Mouse (Mus musculus): ENCODE results near the gene Fmnl1. TPM values are rescaled to one million over a fixed set of nuclear protein-coding genes. Genes with fewer than 3 reads are reported as not detected.

Gene Fmnl1
- polyA plus RNA-seq, 1 experiment from 2014 or later: 2.4 TPM

GRCm38 (mm10) chr11:103180426-103180825 lies 9.5 kb downstream of the Fmnl1 start:
- H3K36me3 ChIP-seq (ENCODE audit: insufficient read depth, low read length): no peaks in the 10 kb centered on the region
- H3K4me3 ChIP-seq (ENCODE audit: low read length): no peak overlapping the region
- WGBS: 50% methylated on average over 1 of the region's 1 CpGs
- H3K4me2 ChIP-seq (replicated peaks; ENCODE audit: low read depth, low read length): no peak overlapping the region
- no peak for ATAC-seq (ENCODE audit: low FRiP score, low TSS enrichment)
- no peak overlapping the region for H3K27ac ChIP-seq (ENCODE audit: low read length)
- no peak overlapping the region for H3K9ac ChIP-seq (replicated peaks; ENCODE audit: low read length)
- H3K9me3 ChIP-seq (ENCODE audit: low read length): no peaks in the 10 kb centered on the region
- H3K4me1 ChIP-seq (ENCODE audit: insufficient read depth, low read length): peaks cover 6% of the 10 kb centered on the region; the same call in 1 of the 2 replicates
- no peaks in the 10 kb centered on the region for H3K27me3 ChIP-seq (ENCODE audit: insufficient read depth, low read length)

GRCm38 (mm10) chr11:103181349-103181748 lies 10.4 kb downstream of the Fmnl1 start:
- Histone ChIP-seq H3K27ac (ENCODE audit: low read length) (no peak overlapping the region), H3K9ac (replicated peaks; ENCODE audit: low read length) (no peak overlapping the region), H3K4me2 (replicated peaks; ENCODE audit: low read depth, low read length) (no peak overlapping the region), H3K9me3 (ENCODE audit: low read length) (no peaks in the 10 kb centered on the region), H3K4me3 (ENCODE audit: low read length) (no peak overlapping the region), H3K4me1 (ENCODE audit: insufficient read depth, low read length) (no peaks in the 10 kb centered on the region), H3K36me3 (ENCODE audit: insufficient read depth, low read length) (no peaks in the 10 kb centered on the region), H3K27me3 (ENCODE audit: insufficient read depth, low read length) (no peaks in the 10 kb centered on the region)
- WGBS: 71% methylated on average over 9 of the region's 9 CpGs
- ATAC-seq (ENCODE audit: low FRiP score, low TSS enrichment): no peak

GRCm38 (mm10) chr11:103181911-103182310 lies 11.0 kb downstream of the Fmnl1 start:
- Histone ChIP-seq H3K4me2 (replicated peaks; ENCODE audit: low read depth, low read length) (no peak overlapping the region), H3K4me1 (ENCODE audit: insufficient read depth, low read length) (no peaks in the 10 kb centered on the region), H3K9ac (replicated peaks; ENCODE audit: low read length) (no peak overlapping the region), H3K27me3 (ENCODE audit: insufficient read depth, low read length) (no peaks in the 10 kb centered on the region), H3K27ac (ENCODE audit: low read length) (no peak overlapping the region), H3K9me3 (ENCODE audit: low read length) (no peaks in the 10 kb centered on the region), H3K36me3 (ENCODE audit: insufficient read depth, low read length) (no peaks in the 10 kb centered on the region), H3K4me3 (ENCODE audit: low read length) (no peak overlapping the region)
- WGBS: 70% methylated on average over 3 of the region's 3 CpGs
- ATAC-seq (ENCODE audit: low FRiP score, low TSS enrichment): peak; percentile 54

- H3K4me2 ChIP-seq (replicated peaks; ENCODE audit: low read depth, low read length): no peak overlapping the region
- no peaks in the 10 kb centered on the region for H3K9me3 ChIP-seq (ENCODE audit: low read length)
- no peaks in the 10 kb centered on the region for H3K4me1 ChIP-seq (ENCODE audit: insufficient read depth, low read length)
- no peaks in the 10 kb centered on the region for H3K27me3 ChIP-seq (ENCODE audit: insufficient read depth, low read length)
- no peak overlapping the region for H3K27ac ChIP-seq (ENCODE audit: low read length)
- no peak overlapping the region for H3K9ac ChIP-seq (replicated peaks; ENCODE audit: low read length)
- H3K4me3 ChIP-seq (ENCODE audit: low read length): no peak overlapping the region
- H3K36me3 ChIP-seq (ENCODE audit: insufficient read depth, low read length): no peaks in the 10 kb centered on the region
- ATAC-seq (ENCODE audit: low FRiP score, low TSS enrichment): no peak
- 40% methylated on average over 2 of the region's 2 CpGs for WGBS
Measured at GRCm38 (mm10) chr11:103184891-103185290, 14.0 kb downstream of the Fmnl1 start.

- 15% methylated on average over 28 of the region's 28 CpGs for WGBS
- Histone ChIP-seq H3K27ac (ENCODE audit: low read length) (no peak overlapping the region), H3K36me3 (ENCODE audit: insufficient read depth, low read length) (no peaks in the 10 kb centered on the region), H3K9me3 (ENCODE audit: low read length) (no peaks in the 10 kb centered on the region), H3K27me3 (ENCODE audit: insufficient read depth, low read length) (peaks cover 71% of the 10 kb centered on the region), H3K4me3 (ENCODE audit: low read length) (peak overlapping the region; percentile 38), H3K4me2 (replicated peaks; ENCODE audit: low read depth, low read length) (peak overlapping the region; percentile 56), H3K9ac (replicated peaks; ENCODE audit: low read length) (peak overlapping the region; percentile 36; the same call in 1 of the 2 replicates), H3K4me1 (ENCODE audit: insufficient read depth, low read length) (peaks cover 14% of the 10 kb centered on the region)
- ATAC-seq (ENCODE audit: low FRiP score, low TSS enrichment): no peak
Measured at GRCm38 (mm10) chr11:103192230-103192955, 21.5 kb downstream of the Fmnl1 start.

GRCm38 (mm10) chr11:103192956-103193824 lies 22.3 kb downstream of the Fmnl1 start:
- WGBS: 7% methylated on average over 42 of the region's 44 CpGs
- peak overlapping the region; percentile 36; the same call in 1 of the 2 replicates for H3K9ac ChIP-seq (replicated peaks; ENCODE audit: low read length)
- no peaks in the 10 kb centered on the region for H3K36me3 ChIP-seq (ENCODE audit: insufficient read depth, low read length)
- H3K4me1 ChIP-seq (ENCODE audit: insufficient read depth, low read length): peaks cover 14% of the 10 kb centered on the region
- H3K27me3 ChIP-seq (ENCODE audit: insufficient read depth, low read length): peaks cover 78% of the 10 kb centered on the region
- H3K4me3 ChIP-seq (ENCODE audit: low read length): peak overlapping the region; percentile 38
- no peaks in the 10 kb centered on the region for H3K9me3 ChIP-seq (ENCODE audit: low read length)
- H3K4me2 ChIP-seq (replicated peaks; ENCODE audit: low read depth, low read length): peak overlapping the region; percentile 56
- no peak overlapping the region for H3K27ac ChIP-seq (ENCODE audit: low read length)
- ATAC-seq (ENCODE audit: low FRiP score, low TSS enrichment): peak; percentile 40; the same call in 1 of the 2 replicates

GRCm38 (mm10) chr11:103193825-103194168 lies 22.9 kb downstream of the Fmnl1 start:
- Histone ChIP-seq H3K4me1 (ENCODE audit: insufficient read depth, low read length) (peaks cover 17% of the 10 kb centered on the region), H3K27ac (ENCODE audit: low read length) (no peak overlapping the region), H3K9me3 (ENCODE audit: low read length) (no peaks in the 10 kb centered on the region), H3K4me2 (replicated peaks; ENCODE audit: low read depth, low read length) (no peak overlapping the region), H3K36me3 (ENCODE audit: insufficient read depth, low read length) (no peaks in the 10 kb centered on the region), H3K9ac (replicated peaks; ENCODE audit: low read length) (no peak overlapping the region), H3K4me3 (ENCODE audit: low read length) (no peak overlapping the region), H3K27me3 (ENCODE audit: insufficient read depth, low read length) (peaks cover 85% of the 10 kb centered on the region)
- no peak for ATAC-seq (ENCODE audit: low FRiP score, low TSS enrichment)
- WGBS: 36% methylated on average over 9 of the region's 9 CpGs

- H3K4me1 ChIP-seq (ENCODE audit: insufficient read depth, low read length): peaks cover 28% of the 10 kb centered on the region
- no peak overlapping the region for H3K4me3 ChIP-seq (ENCODE audit: low read length)
- no peaks in the 10 kb centered on the region for H3K9me3 ChIP-seq (ENCODE audit: low read length)
- H3K27ac ChIP-seq (ENCODE audit: low read length): no peak overlapping the region
- no peak overlapping the region for H3K9ac ChIP-seq (replicated peaks; ENCODE audit: low read length)
- WGBS: 54% methylated on average over 18 of the region's 18 CpGs
- H3K36me3 ChIP-seq (ENCODE audit: insufficient read depth, low read length): no peaks in the 10 kb centered on the region
- H3K4me2 ChIP-seq (replicated peaks; ENCODE audit: low read depth, low read length): no peak overlapping the region
- H3K27me3 ChIP-seq (ENCODE audit: insufficient read depth, low read length): peaks cover 96% of the 10 kb centered on the region
- ATAC-seq (ENCODE audit: low FRiP score, low TSS enrichment): no peak
Measured at GRCm38 (mm10) chr11:103195236-103195635, 24.3 kb downstream of the Fmnl1 start.

- peaks cover 96% of the 10 kb centered on the region for H3K27me3 ChIP-seq (ENCODE audit: insufficient read depth, low read length)
- peaks cover 28% of the 10 kb centered on the region for H3K4me1 ChIP-seq (ENCODE audit: insufficient read depth, low read length)
- no peak overlapping the region for H3K4me3 ChIP-seq (ENCODE audit: low read length)
- ATAC-seq (ENCODE audit: low FRiP score, low TSS enrichment): no peak
- H3K9ac ChIP-seq (replicated peaks; ENCODE audit: low read length): no peak overlapping the region
- 55% methylated on average over 5 of the region's 5 CpGs for whole genome bisulfite sequencing
- no peaks in the 10 kb centered on the region for H3K36me3 ChIP-seq (ENCODE audit: insufficient read depth, low read length)
- H3K27ac ChIP-seq (ENCODE audit: low read length): no peak overlapping the region
- no peak overlapping the region for H3K4me2 ChIP-seq (replicated peaks; ENCODE audit: low read depth, low read length)
- no peaks in the 10 kb centered on the region for H3K9me3 ChIP-seq (ENCODE audit: low read length)
Measured at GRCm38 (mm10) chr11:103195656-103196055, 24.7 kb downstream of the Fmnl1 start.

- Histone ChIP-seq H3K4me1 (ENCODE audit: insufficient read depth, low read length) (peaks cover 26% of the 10 kb centered on the region), H3K4me3 (ENCODE audit: low read length) (no peak overlapping the region), H3K4me2 (replicated peaks; ENCODE audit: low read depth, low read length) (no peak overlapping the region), H3K9ac (replicated peaks; ENCODE audit: low read length) (no peak overlapping the region), H3K27me3 (ENCODE audit: insufficient read depth, low read length) (peaks cover 82% of the 10 kb centered on the region), H3K36me3 (ENCODE audit: insufficient read depth, low read length) (no peaks in the 10 kb centered on the region), H3K9me3 (ENCODE audit: low read length) (no peaks in the 10 kb centered on the region), H3K27ac (ENCODE audit: low read length) (no peak overlapping the region)
- WGBS: 59% methylated on average over 4 of the region's 4 CpGs
- no peak for ATAC-seq (ENCODE audit: low FRiP score, low TSS enrichment)
Measured at GRCm38 (mm10) chr11:103197340-103197739, 26.4 kb downstream of the Fmnl1 start.

Measured in kidney, embryonic 16.5 days (tissue).